Mouse (Mus musculus): ENCODE data around the gene Ffar3.

Gene Ffar3

GRCm38 (mm10) chr7:30856078-30856477 is at the start of gene Ffar3:
Gene Ffar3 (minus strand): TSS chr7:30856178.
- DNase-seq (ENCODE audit: low read depth, low spot score), result no peak

GRCm38 (mm10) chr7:30904042-30904441 is 48.1 kb upstream of the Ffar3 start:
- no peak for DNase-seq (ENCODE audit: low read depth, low spot score)

GRCm38 (mm10) chr7:30895217-30895616 is 39.2 kb upstream of the Ffar3 start:
- no peak for DNase-seq (ENCODE audit: low read depth, low spot score)

GRCm38 (mm10) chr7:30892515-30892914 is 36.5 kb upstream of the Ffar3 start:
- DNase-seq (ENCODE audit: low read depth, low spot score), result no peak

GRCm38 (mm10) chr7:30891746-30892145 is 35.8 kb upstream of the Ffar3 start:
- DNase-seq (ENCODE audit: low read depth, low spot score), result no peak

- DNase-seq (ENCODE audit: low read depth, low spot score), result no peak
These were observed 34.7 kb upstream of the Ffar3 start for GRCm38 (mm10) chr7:30890681-30891080.

GRCm38 (mm10) chr7:30888786-30889185 is 32.8 kb upstream of the Ffar3 start:
- no peak for DNase-seq (ENCODE audit: low read depth, low spot score)

GRCm38 (mm10) chr7:30887568-30888188 is 31.7 kb upstream of the Ffar3 start:
- DNase-seq (ENCODE audit: low read depth, low spot score), result no peak

- DNase-seq (ENCODE audit: low read depth, low spot score), result no peak
These were observed 30.9 kb upstream of the Ffar3 start for GRCm38 (mm10) chr7:30886852-30887251.

- no peak for DNase-seq (ENCODE audit: low read depth, low spot score)
These were observed 28.1 kb upstream of the Ffar3 start for GRCm38 (mm10) chr7:30884047-30884446.

- no peak for DNase-seq (ENCODE audit: low read depth, low spot score)
These were observed 25.4 kb upstream of the Ffar3 start for GRCm38 (mm10) chr7:30881367-30881766.

GRCm38 (mm10) chr7:30880176-30880575 is 24.2 kb upstream of the Ffar3 start, which contains the start of gene Cd22:
Gene Cd22 (minus strand): TSS chr7:30880342.
- no peak for DNase-seq (ENCODE audit: low read depth, low spot score)

- DNase-seq (ENCODE audit: low read depth, low spot score), result no peak
These were observed 23.0 kb upstream of the Ffar3 start for GRCm38 (mm10) chr7:30878950-30879349.

- no peak for DNase-seq (ENCODE audit: low read depth, low spot score)
These were observed 17.1 kb upstream of the Ffar3 start for GRCm38 (mm10) chr7:30873083-30873482.

GRCm38 (mm10) chr7:30863386-30863785 is 7.4 kb upstream of the Ffar3 start:
- no peak for DNase-seq (ENCODE audit: low read depth, low spot score)

GRCm38 (mm10) chr7:30861464-30861863 is 5.5 kb upstream of the Ffar3 start, which contains the start of gene Ffar1:
Gene Ffar1 (minus strand): TSS chr7:30861564.
- DNase-seq (ENCODE audit: low read depth, low spot score), result no peak

GRCm38 (mm10) chr7:30859635-30860402 is 3.8 kb upstream of the Ffar3 start:
- DNase-seq (ENCODE audit: low read depth, low spot score), result peak; percentile 27

GRCm38 (mm10) chr7:30859290-30859634 is 3.3 kb upstream of the Ffar3 start:
- peak; percentile 55 for DNase-seq (ENCODE audit: low read depth, low spot score)

- no peak for DNase-seq (ENCODE audit: low read depth, low spot score)
These were observed 1.8 kb upstream of the Ffar3 start for GRCm38 (mm10) chr7:30857746-30858145.

GRCm38 (mm10) chr7:30851421-30851820 is 4.6 kb downstream of the Ffar3 start:
- DNase-seq (ENCODE audit: low read depth, low spot score), result no peak

GRCm38 (mm10) chr7:30847934-30848333 is 8.0 kb downstream of the Ffar3 start:
- no peak for DNase-seq (ENCODE audit: low read depth, low spot score)

- no peak for DNase-seq (ENCODE audit: low read depth, low spot score)
These were observed 8.6 kb downstream of the Ffar3 start for GRCm38 (mm10) chr7:30847386-30847785.

GRCm38 (mm10) chr7:30846505-30847053 is 9.4 kb downstream of the Ffar3 start:
- no peak for DNase-seq (ENCODE audit: low read depth, low spot score)

All from telencephalon, adult 2 months (tissue).